Mouse (Mus musculus): ENCODE measurements around the gene Stk11. TPM values are rescaled to one million over a fixed set of nuclear protein-coding genes. Genes with fewer than 3 reads are reported as not detected.
A peak's percentile ranks its signal among the peaks of the same experiment; 100 is the strongest.

The Stk11 gene
- polyA plus RNA-seq (2014; fragmentation: Nextera tagmentation; extraction: Ambion mirVana), result 25.1 and 33.5 TPM in 2 replicates

- Histone ChIP-seq H3K9ac (ENCODE audit: low read depth, low read length) (peak within 1 kb of the TSS; percentile 99), H3K4me3 (ENCODE audit: low read depth, low read length) (peak within 1 kb of the TSS; percentile 97), H3K27ac (ENCODE audit: low read depth, low read length) (peak within 1 kb of the TSS; percentile 98), H3K9me3 (ENCODE audit: control insufficient read depth, low read length) (no peaks in the 10 kb centered on the region), H3K27me3 (replicated peaks; ENCODE audit: control insufficient read depth, insufficient read depth, low read length) (no peaks in the 10 kb centered on the region), H3K36me3 (ENCODE audit: control insufficient read depth, insufficient read depth, low read length) (peaks cover 15% of the 10 kb centered on the region), H3K4me1 (replicated peaks; ENCODE audit: control insufficient read depth, insufficient read depth, low read length) (peaks cover 33% of the 10 kb centered on the region), H3K4me2 (peak within 1 kb of the TSS; percentile 96)
- under 1% methylated on average over 70 of the region's 70 CpGs for WGBS
- ATAC-seq (replicated peaks; ENCODE audit: low FRiP score) (peak; percentile 95), DNase-seq (ENCODE audit: low spot score) (peak; percentile 95)
Observed at GRCm38 (mm10) chr10:80115290-80115943, at the start of gene Stk11. TSS of gene Stk11 (plus strand) at chr10:80115803.

GRCm38 (mm10) chr10:80069251-80069650 is 46.4 kb upstream of the Stk11 start:
- H3K4me2 ChIP-seq, result no peak overlapping the region
- WGBS, result 93% methylated on average over 6 of the region's 7 CpGs
- no peak overlapping the region for H3K9ac ChIP-seq (ENCODE audit: low read depth, low read length)
- peaks cover 19% of the 10 kb centered on the region; the same call in 1 of the 2 replicates for H3K36me3 ChIP-seq (ENCODE audit: control insufficient read depth, insufficient read depth, low read length)
- H3K4me3 ChIP-seq (ENCODE audit: low read depth, low read length), result no peak overlapping the region
- peaks cover 23% of the 10 kb centered on the region for H3K4me1 ChIP-seq (replicated peaks; ENCODE audit: control insufficient read depth, insufficient read depth, low read length)
- H3K27ac ChIP-seq (ENCODE audit: low read depth, low read length), result no peak overlapping the region
- no peaks in the 10 kb centered on the region for H3K9me3 ChIP-seq (ENCODE audit: control insufficient read depth, low read length)
- DNase-seq (ENCODE audit: low spot score) (no peak), ATAC-seq (replicated peaks; ENCODE audit: low FRiP score) (no peak)
- no peaks in the 10 kb centered on the region for H3K27me3 ChIP-seq (replicated peaks; ENCODE audit: control insufficient read depth, insufficient read depth, low read length)

DNA sequence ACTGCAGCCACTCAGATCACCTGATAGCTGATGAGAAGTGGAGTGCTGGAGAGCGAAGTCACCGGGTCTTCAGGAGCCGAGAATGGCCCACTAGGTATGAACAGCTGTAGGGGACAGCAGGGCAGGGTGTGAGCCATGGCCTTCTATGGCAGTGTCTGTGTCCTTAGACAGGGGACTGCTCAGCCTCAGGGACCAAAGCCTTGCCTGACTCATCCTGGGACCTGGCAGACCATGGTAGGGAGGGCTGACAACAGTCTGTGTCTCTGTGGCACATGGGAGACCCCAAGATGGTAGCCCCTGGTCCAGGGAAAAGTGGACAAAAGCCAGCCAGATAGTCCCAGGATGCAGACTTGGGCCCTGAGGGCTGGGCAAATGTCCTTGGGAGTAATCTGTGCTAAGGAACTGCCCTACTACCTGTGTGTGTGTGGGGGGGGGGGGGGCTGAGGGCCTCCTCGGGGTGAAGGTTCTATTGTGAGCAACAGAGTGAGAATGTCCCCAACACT is 45.6 kb upstream of the Stk11 start:
- Histone ChIP-seq H3K4me1 (replicated peaks; ENCODE audit: control insufficient read depth, insufficient read depth, low read length) (peaks cover 27% of the 10 kb centered on the region), H3K27me3 (replicated peaks; ENCODE audit: control insufficient read depth, insufficient read depth, low read length) (no peaks in the 10 kb centered on the region), H3K4me2 (no peak overlapping the region), H3K9ac (ENCODE audit: low read depth, low read length) (0 out of 2 replicates have a peak overlapping the region, but pooled peaks have one; percentile 16), H3K27ac (ENCODE audit: low read depth, low read length) (peak overlapping the region; percentile 38), H3K36me3 (ENCODE audit: control insufficient read depth, insufficient read depth, low read length) (peaks cover 13% of the 10 kb centered on the region; the same call in 1 of the 2 replicates), H3K4me3 (ENCODE audit: low read depth, low read length) (no peak overlapping the region), H3K9me3 (ENCODE audit: control insufficient read depth, low read length) (no peaks in the 10 kb centered on the region)
- ATAC-seq (replicated peaks; ENCODE audit: low FRiP score) (no peak), DNase-seq (ENCODE audit: low spot score) (no peak)
- 85% methylated on average over 4 of the region's 4 CpGs for WGBS

DNA sequence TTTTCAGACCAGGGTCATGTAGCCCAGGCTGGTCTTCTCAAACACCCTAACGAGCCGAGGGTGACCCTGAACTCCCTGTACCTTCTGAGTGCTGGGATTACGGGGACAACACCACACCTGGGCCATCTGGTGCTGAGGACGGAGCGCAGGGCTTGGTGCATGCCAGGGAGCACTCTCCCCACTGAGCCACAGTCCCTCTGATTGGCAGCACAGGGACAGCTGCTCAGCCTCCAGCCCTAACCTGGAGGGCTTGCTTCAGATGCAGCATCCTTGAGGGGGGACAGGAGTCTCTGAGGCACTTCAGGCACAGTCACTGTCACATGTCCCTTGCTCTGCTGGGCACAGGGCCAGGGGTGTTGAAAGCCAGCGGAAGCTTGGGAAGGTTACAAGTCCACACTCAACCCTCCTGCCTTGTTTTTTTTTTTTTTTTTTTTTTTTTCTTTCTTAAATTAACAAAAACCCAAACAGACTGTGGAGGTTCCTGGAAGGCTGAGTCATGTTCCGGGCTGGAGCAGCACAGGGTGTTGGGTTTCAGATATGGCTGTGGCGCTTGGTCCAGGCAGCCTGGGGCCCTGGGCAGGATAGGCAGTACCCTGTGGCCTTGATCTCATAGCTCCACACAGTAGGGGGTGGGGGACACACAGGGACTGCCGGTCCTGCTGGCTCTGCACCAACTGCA is 44.6 kb upstream of the Stk11 start:
- peak overlapping the region; percentile 42; the same call in 1 of the 2 replicates for H3K4me2 ChIP-seq
- DNase-seq (ENCODE audit: low spot score) (peak; percentile 56), ATAC-seq (replicated peaks; ENCODE audit: low FRiP score) (peak; percentile 91)
- no peaks in the 10 kb centered on the region for H3K27me3 ChIP-seq (replicated peaks; ENCODE audit: control insufficient read depth, insufficient read depth, low read length)
- no peaks in the 10 kb centered on the region for H3K9me3 ChIP-seq (ENCODE audit: control insufficient read depth, low read length)
- peaks cover 37% of the 10 kb centered on the region for H3K4me1 ChIP-seq (replicated peaks; ENCODE audit: control insufficient read depth, insufficient read depth, low read length)
- H3K4me3 ChIP-seq (ENCODE audit: low read depth, low read length), result 0 out of 2 replicates have a peak overlapping the region, but pooled peaks have one; percentile 3
- peak overlapping the region; percentile 93 for H3K27ac ChIP-seq (ENCODE audit: low read depth, low read length)
- 52% methylated on average over 9 of the region's 9 CpGs for WGBS
- H3K36me3 ChIP-seq (ENCODE audit: control insufficient read depth, insufficient read depth, low read length), result peaks cover 7% of the 10 kb centered on the region; the same call in 1 of the 2 replicates
- H3K9ac ChIP-seq (ENCODE audit: low read depth, low read length), result peak overlapping the region; percentile 55

DNA sequence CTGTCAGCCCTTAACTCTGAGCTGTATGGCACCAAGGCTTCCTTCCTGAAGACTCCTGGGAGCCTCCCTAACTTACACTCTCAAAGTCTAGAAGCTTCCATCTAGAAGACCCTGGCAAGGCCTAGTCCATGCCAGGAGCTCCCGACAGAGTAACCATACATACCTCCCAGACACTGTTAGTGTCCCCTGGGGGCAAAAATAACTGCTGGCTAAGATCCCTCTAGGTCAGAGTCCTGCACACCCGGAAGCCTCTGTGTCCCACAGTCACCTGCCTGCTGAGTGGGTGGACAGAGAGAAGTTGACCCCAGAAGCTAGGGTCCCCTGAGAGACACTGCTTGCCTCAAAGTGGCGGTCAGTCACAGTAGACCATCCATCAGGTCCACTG is 44.1 kb upstream of the Stk11 start:
- H3K9me3 ChIP-seq (ENCODE audit: control insufficient read depth, low read length), result no peaks in the 10 kb centered on the region
- ATAC-seq (replicated peaks; ENCODE audit: low FRiP score), result no peak
- DNase-seq (ENCODE audit: low spot score), result no peak
- 74% methylated on average over 3 of the region's 3 CpGs for WGBS
- H3K27ac ChIP-seq (ENCODE audit: low read depth, low read length), result peak overlapping the region; percentile 93
- peak overlapping the region; percentile 42; the same call in 1 of the 2 replicates for H3K4me2 ChIP-seq
- peak overlapping the region; percentile 55 for H3K9ac ChIP-seq (ENCODE audit: low read depth, low read length)
- peaks cover 39% of the 10 kb centered on the region for H3K4me1 ChIP-seq (replicated peaks; ENCODE audit: control insufficient read depth, insufficient read depth, low read length)
- no peak overlapping the region for H3K4me3 ChIP-seq (ENCODE audit: low read depth, low read length)
- peaks cover 6% of the 10 kb centered on the region for H3K36me3 ChIP-seq (ENCODE audit: control insufficient read depth, insufficient read depth, low read length)
- no peaks in the 10 kb centered on the region for H3K27me3 ChIP-seq (replicated peaks; ENCODE audit: control insufficient read depth, insufficient read depth, low read length)

DNA sequence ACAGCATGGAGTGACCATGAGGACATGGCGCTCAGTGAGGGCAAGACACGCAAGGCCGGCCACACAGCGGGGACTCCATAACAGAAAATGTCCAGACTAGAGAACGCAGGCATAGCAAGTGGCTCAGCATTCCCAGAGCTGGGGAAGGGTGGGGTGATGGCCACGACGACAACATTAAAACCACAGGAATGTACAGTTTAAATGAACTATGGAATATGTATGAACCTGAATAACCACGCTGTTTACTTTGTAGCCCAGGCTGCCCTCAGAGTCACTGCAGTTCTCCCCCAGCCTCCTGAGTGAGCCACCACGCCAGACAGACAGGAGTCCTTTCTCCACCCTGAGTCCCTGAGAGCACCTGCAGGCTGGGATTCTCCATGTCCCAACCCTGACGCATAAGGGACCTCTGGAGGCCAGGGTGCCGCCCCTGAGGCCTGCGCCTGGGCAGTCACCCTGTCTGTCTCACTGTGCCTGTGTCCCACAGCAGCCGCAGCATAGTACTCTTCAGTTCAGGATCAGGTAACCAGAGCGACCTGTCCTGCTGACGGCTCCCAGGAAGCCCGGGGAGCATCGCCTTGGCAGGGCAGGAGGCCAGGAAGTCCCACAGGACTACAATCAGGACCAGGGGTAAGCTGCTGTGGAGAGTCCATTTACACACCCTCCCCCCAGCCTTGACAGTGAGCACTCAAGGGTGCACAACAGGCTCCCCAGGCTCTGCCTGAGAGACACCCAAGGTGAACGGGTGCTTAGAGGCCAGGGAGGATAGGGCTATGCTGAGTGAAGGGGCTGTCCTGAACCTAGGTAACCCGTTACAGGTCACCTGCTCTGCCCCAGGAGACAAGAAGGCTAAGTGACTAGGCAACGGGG is 42.7 kb upstream of the Stk11 start:
- no peak overlapping the region for H3K4me2 ChIP-seq
- 84% methylated on average over 20 of the region's 20 CpGs for WGBS
- H3K9me3 ChIP-seq (ENCODE audit: control insufficient read depth, low read length), result no peaks in the 10 kb centered on the region
- DNase-seq (ENCODE audit: low spot score), result no peak
- no peaks in the 10 kb centered on the region for H3K27me3 ChIP-seq (replicated peaks; ENCODE audit: control insufficient read depth, insufficient read depth, low read length)
- H3K4me1 ChIP-seq (replicated peaks; ENCODE audit: control insufficient read depth, insufficient read depth, low read length), result peaks cover 39% of the 10 kb centered on the region
- 0 out of 2 replicates have a peak overlapping the region, but pooled peaks have one; percentile 93 for H3K27ac ChIP-seq (ENCODE audit: low read depth, low read length)
- H3K9ac ChIP-seq (ENCODE audit: low read depth, low read length), result no peak overlapping the region
- no peak overlapping the region for H3K4me3 ChIP-seq (ENCODE audit: low read depth, low read length)
- H3K36me3 ChIP-seq (ENCODE audit: control insufficient read depth, insufficient read depth, low read length), result peaks cover 2% of the 10 kb centered on the region
- no peak for ATAC-seq (replicated peaks; ENCODE audit: low FRiP score)

- peak overlapping the region; percentile 48 for H3K4me2 ChIP-seq
- peak overlapping the region; percentile 29 for H3K4me3 ChIP-seq (ENCODE audit: low read depth, low read length)
- 0 out of 2 replicates have a peak overlapping the region, but pooled peaks have one; percentile 48 for H3K27ac ChIP-seq (ENCODE audit: low read depth, low read length)
- no peaks in the 10 kb centered on the region for H3K9me3 ChIP-seq (ENCODE audit: control insufficient read depth, low read length)
- 19% methylated on average over 28 of the region's 28 CpGs for WGBS
- H3K4me1 ChIP-seq (replicated peaks; ENCODE audit: control insufficient read depth, insufficient read depth, low read length), result peaks cover 41% of the 10 kb centered on the region
- H3K27me3 ChIP-seq (replicated peaks; ENCODE audit: control insufficient read depth, insufficient read depth, low read length), result no peaks in the 10 kb centered on the region
- ATAC-seq (replicated peaks; ENCODE audit: low FRiP score), result peak; percentile 37; the same call in 1 of the 2 replicates
- DNase-seq (ENCODE audit: low spot score), result no peak
- peak overlapping the region; percentile 30; the same call in 1 of the 2 replicates for H3K9ac ChIP-seq (ENCODE audit: low read depth, low read length)
- peaks cover 6% of the 10 kb centered on the region for H3K36me3 ChIP-seq (ENCODE audit: control insufficient read depth, insufficient read depth, low read length)
Observed at GRCm38 (mm10) chr10:80074813-80075601, 40.6 kb upstream of the Stk11 start.

Measured in liver, embryonic 11.5 days (tissue).